Mouse (Mus musculus) thymus, postnatal 10 days (tissue): ENCODE results near the gene Sirt4.

ENCODE experiments used
- DNase-seq, 2 experiments: peaks; one replicate each; pipeline ENCODE4 v3.0.0; 2021; ENCODE audit warnings: low spot score in 2 of 2

Sirt4 gene

DNA sequence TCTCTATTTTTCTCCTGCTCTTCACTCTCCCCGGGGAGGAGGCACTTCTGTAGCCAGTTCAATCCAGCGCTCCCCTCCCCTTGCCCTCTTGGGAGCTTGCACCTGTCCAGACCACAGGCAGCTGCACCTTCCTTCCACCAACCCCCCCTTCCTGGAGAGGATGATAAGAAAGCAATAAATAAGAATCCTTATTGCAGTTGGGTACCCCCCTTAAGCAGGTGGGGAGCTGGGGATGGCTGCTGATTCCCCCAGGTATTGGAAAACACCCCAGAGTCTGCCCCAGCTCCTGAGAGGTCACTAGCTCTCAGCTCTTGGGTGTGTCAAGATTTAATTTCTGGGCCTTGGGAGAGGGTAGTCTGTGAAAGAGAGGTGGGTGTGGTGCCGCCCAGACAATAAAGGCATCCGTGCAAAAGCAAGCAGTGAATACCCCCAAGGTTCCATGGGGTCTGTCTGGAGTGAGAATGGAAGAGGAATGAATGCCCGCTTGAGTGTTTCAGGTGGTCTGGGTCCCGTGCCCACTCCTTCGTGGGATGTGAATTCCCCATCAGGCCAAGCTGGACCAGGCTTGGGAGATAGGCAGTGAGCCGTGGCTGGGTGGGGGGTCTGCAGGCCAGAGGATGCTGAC, 48.7 kb downstream of the Sirt4 start:
- DNase-seq: no peak

DNA sequence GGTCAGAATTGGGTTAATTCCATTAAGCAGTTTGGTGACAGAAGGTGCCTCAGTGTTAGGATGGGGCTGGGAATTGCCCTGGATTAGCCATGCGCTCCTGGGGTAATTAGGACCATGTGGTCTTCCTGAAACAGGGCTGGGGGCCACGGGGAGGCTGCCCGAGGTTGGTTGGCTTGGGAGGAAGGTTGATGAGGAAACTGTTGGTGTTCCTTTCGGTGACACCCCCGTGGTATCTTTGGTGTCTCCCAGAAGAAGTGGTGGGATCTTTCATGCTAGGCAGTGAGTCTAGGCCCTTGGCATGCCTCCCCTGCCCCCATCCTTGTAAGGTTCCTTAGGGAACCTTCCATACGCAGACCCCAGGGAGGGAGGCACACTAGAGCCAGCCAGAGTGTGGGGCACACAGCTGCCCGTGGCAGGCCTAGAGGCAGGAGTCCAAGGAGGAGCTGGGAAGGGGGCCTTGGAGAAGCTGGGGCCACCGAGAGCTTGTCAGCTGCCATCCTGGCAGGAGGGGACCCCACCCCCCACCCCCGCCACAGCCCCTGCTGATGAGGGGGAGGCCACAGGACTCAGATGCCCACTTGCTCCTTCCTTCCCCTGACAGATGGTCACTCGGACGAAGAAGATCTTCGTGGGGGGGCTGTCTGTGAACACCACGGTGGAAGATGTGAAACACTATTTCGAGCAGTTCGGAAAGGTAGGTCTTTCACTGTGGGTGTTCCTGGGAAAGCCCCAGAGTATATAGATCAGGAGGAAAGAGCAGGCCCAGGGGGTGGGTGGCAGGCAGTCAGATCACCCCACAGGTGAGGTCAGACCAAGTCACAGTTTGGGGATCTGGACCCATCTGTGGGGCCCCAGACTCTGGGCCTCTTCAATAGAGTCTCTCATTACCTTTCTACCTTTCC, 49.4 kb downstream of the Sirt4 start:
- DNase-seq: no peak

DNA sequence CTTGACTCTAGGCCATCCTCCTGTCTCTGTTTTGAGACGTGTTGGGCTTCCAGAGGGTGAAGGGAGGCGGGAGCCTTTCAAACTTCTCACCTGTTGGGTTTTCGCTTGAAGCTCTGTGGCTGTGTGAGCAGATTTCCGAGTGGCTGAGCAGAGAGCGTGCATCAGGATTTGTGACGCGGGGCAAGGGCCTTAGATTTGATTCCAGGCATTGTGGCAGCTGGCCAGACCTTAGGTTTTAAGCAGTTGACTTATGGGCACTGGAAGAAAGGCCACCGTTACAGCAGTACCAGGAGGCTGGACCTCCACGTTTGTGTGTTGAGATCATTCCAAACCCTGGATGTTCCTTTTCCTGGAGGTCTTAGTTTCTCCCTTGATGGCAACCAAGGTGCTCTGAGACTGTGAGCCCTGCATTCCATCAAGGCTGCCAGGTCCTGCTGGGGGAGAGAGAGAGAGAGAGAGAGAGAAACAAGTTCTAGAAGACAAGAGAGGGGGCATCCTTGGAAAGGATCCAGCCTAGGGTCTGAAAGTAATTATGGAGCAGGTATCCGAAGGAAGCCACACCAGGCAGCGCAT, 50.2 kb downstream of the Sirt4 start:
- DNase-seq: no peak

DNA sequence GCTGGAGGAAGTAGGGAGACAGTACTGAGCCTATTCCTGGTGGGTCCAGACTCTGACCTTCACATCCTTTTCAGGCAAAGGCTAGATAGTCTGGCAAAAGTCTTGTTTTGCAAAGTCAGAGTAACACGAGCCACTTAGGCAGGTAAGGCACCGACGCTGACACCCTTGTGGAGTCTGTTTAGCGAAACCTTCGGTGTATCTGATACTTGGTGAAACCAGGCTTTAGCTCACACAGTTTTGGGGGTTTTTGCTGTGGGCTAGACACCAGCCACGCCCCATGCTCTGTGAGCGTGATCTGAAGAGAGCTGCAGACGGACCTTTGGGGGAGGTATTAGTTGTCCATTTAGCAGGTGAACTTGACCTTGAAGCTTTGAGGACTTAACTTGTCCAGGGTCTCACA, 51.3 kb downstream of the Sirt4 start:
- no peak for DNase-seq

DNA sequence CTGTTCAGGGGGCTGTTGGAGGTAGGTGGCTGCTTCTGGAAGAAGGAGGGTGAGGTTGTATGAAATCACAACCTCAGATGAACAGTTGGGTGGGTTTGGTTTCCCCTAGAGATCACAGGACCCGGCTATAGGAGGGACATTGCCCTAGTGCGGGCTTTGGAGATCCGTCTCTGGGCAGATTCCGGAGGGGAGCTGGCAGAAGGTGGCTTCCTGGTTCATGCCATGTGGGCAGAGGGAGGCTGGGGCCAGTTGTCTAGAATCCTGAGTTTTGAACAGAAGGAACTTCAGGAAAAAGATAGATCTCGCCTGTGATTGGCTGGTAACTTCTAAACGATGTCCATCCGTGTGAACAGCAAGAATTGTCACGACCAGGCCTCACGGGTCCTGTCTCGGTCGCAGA, 52.1 kb downstream of the Sirt4 start:
- no peak for DNase-seq

DNA sequence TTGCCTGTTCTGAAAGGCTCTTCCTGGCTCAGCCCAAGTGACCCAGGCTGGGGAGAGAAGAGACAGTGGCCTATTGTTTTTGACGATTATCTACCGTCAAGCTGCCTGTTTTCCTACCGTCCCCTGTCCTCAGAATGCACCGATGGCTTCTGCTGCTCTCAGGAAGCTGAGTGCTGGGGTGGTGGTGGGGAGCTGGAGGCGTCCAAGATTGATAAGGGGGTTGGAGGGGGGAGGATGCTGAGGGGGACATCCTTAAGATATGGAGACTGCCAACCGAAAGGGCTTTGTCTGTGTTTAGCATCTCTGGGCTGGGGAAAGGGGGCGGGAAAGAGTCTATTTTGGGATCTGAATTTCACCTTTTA, 52.6 kb downstream of the Sirt4 start:
- DNase-seq: no peak

DNA sequence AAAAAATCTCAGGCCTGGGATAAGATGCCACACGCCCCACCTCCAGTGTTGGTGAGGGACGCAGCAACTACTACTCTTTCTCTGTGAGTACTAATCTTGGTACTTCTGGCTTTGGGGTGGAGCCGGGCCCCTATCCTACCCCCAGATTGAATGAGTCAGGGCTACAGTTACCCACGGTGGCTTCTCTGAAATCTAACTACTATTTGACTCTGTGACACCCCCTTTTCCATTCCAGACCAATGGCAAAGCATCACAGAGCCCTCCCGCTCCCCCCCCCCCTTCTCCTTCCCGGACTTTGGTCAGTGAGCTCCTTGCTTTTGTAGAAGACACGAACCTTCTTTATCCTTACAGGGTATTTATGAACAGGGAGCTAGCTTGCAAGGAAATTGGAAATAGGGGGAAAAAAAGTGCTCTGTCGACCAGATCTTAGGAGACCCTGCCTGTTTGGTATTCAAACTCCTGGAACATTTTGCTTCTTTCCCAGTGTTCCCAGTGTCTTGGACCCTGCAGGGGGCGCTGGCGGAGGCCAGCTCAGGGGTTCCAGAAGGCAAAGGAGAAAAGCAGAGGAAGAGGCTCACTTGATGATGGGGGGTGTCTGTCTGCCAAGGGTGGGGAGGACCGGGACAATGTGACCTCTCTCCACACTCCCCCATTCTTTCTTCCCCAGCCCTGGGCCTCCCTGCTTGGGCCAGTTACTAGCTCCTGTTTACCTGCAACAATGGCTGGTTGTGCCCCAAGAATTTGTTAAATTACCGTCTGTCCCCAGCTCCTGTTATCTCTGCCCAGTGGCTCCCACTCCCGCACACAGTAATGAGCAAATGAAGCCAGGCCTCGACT, 53.2 kb downstream of the Sirt4 start:
- no peak for DNase-seq

DNA sequence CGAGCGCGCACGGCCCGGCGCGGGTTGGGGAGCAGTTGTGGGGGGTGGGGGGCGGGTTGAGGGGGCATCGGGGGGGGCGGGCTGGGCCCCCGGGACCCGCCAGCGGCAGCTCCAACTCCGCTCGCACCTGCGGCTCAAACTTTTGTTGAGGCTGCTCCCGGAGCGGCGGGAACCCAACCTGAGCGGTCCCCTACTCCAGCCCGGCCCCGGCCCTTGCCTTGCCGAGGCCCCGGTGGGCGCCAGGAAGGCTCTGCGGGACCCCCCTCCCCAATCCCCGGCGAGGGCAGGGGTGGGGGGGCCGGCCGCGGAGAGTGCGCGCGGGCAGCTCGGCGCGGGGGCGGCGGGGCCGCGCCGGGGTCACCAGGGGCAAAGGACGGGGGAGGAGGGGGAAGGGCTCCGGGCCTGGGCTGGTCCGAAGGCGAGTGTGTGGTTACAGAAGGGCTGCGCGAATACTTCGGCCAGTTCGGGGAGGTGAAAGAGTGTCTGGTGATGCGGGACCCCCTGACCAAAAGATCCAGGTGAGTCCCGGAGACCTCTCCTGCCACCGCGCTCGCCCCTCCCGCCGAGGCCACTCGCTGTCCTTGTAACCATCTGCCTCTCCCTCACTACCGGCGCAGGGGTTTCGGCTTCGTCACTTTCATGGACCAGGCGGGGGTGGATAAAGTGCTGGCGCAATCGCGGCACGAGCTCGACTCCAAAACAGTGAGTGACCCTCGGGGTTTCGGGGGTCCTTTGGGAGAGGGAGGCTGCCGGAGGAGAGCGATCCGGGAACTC, 54.2 kb downstream of the Sirt4 start:
- no peak for DNase-seq

DNA sequence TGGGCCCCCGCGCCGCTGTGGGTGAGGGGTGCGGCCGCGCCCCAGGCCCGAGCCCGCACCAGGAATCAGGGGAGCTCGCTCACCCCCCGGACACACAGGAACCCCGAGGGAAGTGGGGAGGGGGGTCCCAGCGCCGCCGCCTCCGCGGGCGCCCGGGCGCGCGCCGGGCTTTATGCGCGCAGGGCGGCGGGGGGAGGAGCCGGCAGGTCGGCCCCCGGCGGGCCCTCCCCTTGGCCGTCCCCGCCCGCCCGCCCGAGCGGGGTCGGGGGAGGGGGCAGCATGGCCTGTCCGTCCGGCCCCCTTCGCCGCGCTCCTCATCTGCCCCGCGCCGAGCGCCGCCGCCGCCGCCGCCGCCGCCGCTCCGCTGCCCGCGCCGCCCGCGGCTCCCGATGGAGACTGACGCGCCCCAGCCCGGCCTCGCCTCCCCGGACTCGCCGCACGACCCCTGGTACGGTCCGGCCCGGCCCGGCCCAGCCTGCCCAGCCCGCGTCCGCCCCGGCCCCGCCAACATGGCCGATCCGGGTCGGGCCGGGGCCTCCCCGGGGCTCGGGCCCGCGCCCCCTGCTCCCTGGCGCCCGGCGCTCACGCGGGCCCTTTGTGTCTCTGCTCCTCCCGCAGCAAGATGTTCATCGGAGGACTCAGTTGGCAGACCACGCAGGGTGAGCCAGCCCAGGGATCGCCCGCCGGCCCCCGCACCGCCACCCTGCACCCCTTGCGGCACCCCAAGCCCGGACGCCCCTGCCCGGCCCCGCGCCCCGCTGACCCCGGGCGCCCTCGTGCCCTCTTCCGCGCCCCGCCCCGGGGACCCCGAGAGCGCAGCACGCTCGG, 55.0 kb downstream of the Sirt4 start, which contains the start of gene Msi1:
Gene Msi1 (plus strand): TSS at position 241 of the 828 bp plus-strand sequence.
- DNase-seq: no peak

DNA sequence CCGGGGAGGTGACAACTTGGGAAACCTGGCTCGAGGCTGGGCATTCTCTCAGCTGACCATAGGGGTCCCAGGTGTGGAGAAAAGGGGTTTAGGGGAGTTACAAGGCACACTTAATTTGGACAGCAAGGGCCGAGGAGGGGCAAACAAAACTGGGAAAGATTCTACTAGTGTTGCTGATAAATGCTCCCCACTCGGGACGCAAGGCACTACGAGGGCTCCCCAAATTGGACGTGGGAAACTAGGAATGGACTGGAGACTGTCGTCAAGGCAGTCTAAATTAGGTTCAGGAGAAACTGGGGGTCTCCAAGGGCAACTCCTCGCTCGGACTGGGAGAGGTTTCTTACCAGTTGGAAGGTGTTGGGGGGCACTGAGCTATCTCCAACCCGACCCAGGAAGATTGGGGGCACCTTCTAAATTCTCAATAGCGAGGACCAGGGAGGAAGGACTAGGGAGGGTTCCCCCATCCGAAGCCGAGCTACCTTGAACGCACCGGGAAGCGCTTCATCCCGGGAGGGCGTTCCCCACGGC, 55.6 kb downstream of the Sirt4 start:
- no peak for DNase-seq
